Mouse (Mus musculus): ENCODE results near the gene 3110009E18Rik.

GRCm38 (mm10) chr1:120237068-120237467, 116.1 kb downstream of the 3110009E18Rik start:
- TF ChIP-seq CTCF (IDR thresholded peaks at IDR 0.05) (no peak; the same call in 1 of the 2 replicates), EP300 (IDR thresholded peaks at IDR 0.05) (no peak)

All from lung, postnatal 0 days (tissue).